Mouse (Mus musculus) hindbrain, embryonic 13.5 days (tissue): ENCODE measurements at regions not wholly inside any gene's neighbourhood (a gene's known extent, or its start where the extent isn't known, plus 50 kb on each side); places are given as distances from the start of the nearest gene placed in this dataset.

Experiments
- ATAC-seq: fragments of 200-750 bp; cut with Nextera tagmentation; 2 replicates; pipeline ENCODE4 v1.8.0; 2017; ENCODE audit warnings: moderate TSS enrichment; ENCODE audit not compliant: low FRiP score
- H3K27ac ChIP-seq: fragments of 300-500 bp; sonication (generic); 2 replicates; pipeline ENCODE4 v1.5.1; 2015; ENCODE audit warnings: inconsistent platforms, mild to moderate bottlenecking, moderate library complexity
- H3K27me3 ChIP-seq: fragments of 300-500 bp; sonication (generic); 2 replicates; pipeline ENCODE4 v1.6.1; 2015; ENCODE audit warnings: mild to moderate bottlenecking, inconsistent platforms
- H3K36me3 ChIP-seq: fragments of 300-500 bp; sonication (generic); 2 replicates; pipeline ENCODE4 v1.6.1; 2015; ENCODE audit warnings: mild to moderate bottlenecking, inconsistent platforms
- H3K4me1 ChIP-seq: fragments of 300-500 bp; sonication (generic); replicated peaks from 2 replicates; pipeline ENCODE4 v1.6.1; 2015; ENCODE audit warnings: inconsistent platforms
- H3K4me2 ChIP-seq: fragments of 300-500 bp; sonication (generic); 2 replicates; pipeline ENCODE4 v1.6.1; 2015; ENCODE audit warnings: inconsistent platforms, mild to moderate bottlenecking, moderate library complexity
- H3K4me3 ChIP-seq: fragments of 300-500 bp; sonication (generic); 2 replicates; pipeline ENCODE4 v1.5.1; 2015; ENCODE audit warnings: mild to moderate bottlenecking, inconsistent platforms
- H3K9ac ChIP-seq: fragments of 300-500 bp; sonication (generic); 2 replicates; pipeline ENCODE4 v1.6.1; 2015; ENCODE audit warnings: mild to moderate bottlenecking, inconsistent platforms
- H3K9me3 ChIP-seq: fragments of 300-500 bp; sonication (generic); 2 replicates; pipeline ENCODE4 v1.6.1; 2016; ENCODE audit warnings: inconsistent platforms
- WGBS: fragments of 180-500 bp; shearing (Covaris S2); methylation state at CpG from one replicate; pipeline ENCODE4 v1.1.7; 2015; 5-methylcytosine and 5-hydroxymethylcytosine counted together

DNA sequence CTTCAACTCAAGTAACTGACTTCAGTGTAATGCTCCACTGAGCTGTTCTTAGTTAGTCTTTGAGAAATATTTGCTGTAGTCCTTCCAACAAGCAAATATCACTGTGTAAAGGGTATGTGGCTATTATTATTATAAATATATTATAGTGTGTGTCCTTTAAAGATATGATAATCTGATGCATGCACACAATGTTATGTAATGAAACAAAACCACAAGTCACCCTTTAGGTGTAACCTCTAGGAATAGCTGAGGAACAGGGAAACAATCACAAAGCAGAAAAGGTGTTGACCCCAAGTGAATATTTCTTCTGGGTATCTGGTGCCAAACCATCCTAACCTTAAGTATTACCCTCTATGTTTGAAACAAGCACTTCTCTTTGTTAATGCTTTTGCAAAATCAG is 603.6 kb upstream of the Arid1b start:
- Histone ChIP-seq H3K36me3 (no peaks in the 10 kb centered on the region), H3K9ac (no peak overlapping the region), H3K27me3 (no peaks in the 10 kb centered on the region), H3K4me2 (no peak overlapping the region), H3K4me3 (no peak overlapping the region), H3K4me1 (no peaks in the 10 kb centered on the region), H3K9me3 (no peaks in the 10 kb centered on the region), H3K27ac (no peak overlapping the region)
- ATAC-seq = no peak

DNA sequence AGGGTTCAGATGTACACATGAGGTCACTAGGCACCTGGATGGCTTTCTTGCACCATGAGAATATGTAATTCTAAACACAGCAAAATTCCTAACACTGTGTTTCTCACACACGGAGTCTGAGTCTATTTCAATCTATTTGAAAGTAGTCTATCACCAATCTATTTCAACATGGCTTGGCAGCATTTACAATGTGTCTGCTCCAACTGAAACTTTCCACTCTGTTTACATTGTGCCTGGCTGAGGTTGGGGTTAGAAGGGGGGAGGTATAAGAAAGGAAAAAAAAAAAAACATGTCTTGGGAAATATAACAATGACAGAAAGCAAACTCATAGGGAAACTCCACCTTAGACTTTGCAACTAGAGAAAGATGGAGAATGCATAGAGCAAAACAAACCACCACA is 602.9 kb upstream of the Arid1b start:
- H3K9ac ChIP-seq = no peak overlapping the region
- no peaks in the 10 kb centered on the region for H3K36me3 ChIP-seq
- no peaks in the 10 kb centered on the region for H3K27me3 ChIP-seq
- H3K9me3 ChIP-seq = no peaks in the 10 kb centered on the region
- H3K4me1 ChIP-seq = no peaks in the 10 kb centered on the region
- ATAC-seq = no peak
- no peak overlapping the region for H3K27ac ChIP-seq
- no peak overlapping the region for H3K4me3 ChIP-seq
- WGBS = 78% methylated on average over 1 of the region's 1 CpGs
- no peak overlapping the region for H3K4me2 ChIP-seq

DNA sequence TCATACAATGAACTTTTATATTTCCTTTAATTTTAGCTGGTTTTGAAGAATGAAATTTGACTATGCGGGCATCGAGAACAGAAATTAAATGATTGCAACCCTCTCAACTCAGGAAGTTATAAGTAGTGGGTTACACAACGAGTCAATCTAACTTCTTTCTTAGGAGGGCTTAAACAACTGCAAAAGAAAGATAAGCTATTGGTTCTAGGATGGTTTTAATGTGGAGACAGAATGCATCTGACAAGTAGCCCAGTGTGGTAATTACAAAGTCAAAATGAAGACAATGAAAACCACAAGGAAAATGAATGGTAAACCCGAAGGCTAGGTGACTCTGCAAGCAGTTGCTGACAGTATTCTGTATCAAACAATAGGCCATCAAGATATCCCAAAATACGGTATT is 598.0 kb upstream of the Arid1b start:
- H3K27me3 ChIP-seq = no peaks in the 10 kb centered on the region
- H3K9me3 ChIP-seq = peaks cover 15% of the 10 kb centered on the region; the same call in 1 of the 2 replicates
- H3K4me1 ChIP-seq = no peaks in the 10 kb centered on the region
- no peak overlapping the region for H3K4me2 ChIP-seq
- no peak overlapping the region for H3K4me3 ChIP-seq
- WGBS = 88% methylated on average over 5 of the region's 5 CpGs
- no peaks in the 10 kb centered on the region for H3K36me3 ChIP-seq
- no peak overlapping the region for H3K27ac ChIP-seq
- no peak overlapping the region for H3K9ac ChIP-seq
- ATAC-seq = no peak

DNA sequence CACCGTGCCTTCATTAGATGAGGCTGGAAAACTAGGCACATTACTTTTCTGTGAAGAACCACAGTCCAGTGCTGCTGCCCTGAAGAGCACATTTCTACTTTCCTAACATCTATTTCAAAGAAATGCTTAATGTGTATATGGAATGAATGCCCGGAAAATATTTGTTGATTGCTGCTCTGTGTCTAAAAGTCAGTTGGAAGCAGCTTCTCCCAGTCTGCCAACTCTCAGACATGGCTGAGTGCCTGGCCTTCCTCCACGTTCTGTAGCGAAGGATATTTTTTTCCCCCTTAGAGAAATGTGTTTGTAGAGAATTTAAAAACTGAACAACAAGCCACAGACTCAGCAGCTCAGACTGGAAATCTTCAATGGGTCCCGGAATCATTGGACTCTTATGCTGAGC is 576.4 kb upstream of the Arid1b start:
- Histone ChIP-seq H3K9ac (no peak overlapping the region), H3K4me2 (no peak overlapping the region), H3K9me3 (no peaks in the 10 kb centered on the region), H3K4me1 (no peaks in the 10 kb centered on the region), H3K27ac (no peak overlapping the region), H3K27me3 (no peaks in the 10 kb centered on the region), H3K4me3 (no peak overlapping the region), H3K36me3 (no peaks in the 10 kb centered on the region)
- WGBS = 88% methylated on average over 5 of the region's 5 CpGs
- no peak for ATAC-seq

DNA sequence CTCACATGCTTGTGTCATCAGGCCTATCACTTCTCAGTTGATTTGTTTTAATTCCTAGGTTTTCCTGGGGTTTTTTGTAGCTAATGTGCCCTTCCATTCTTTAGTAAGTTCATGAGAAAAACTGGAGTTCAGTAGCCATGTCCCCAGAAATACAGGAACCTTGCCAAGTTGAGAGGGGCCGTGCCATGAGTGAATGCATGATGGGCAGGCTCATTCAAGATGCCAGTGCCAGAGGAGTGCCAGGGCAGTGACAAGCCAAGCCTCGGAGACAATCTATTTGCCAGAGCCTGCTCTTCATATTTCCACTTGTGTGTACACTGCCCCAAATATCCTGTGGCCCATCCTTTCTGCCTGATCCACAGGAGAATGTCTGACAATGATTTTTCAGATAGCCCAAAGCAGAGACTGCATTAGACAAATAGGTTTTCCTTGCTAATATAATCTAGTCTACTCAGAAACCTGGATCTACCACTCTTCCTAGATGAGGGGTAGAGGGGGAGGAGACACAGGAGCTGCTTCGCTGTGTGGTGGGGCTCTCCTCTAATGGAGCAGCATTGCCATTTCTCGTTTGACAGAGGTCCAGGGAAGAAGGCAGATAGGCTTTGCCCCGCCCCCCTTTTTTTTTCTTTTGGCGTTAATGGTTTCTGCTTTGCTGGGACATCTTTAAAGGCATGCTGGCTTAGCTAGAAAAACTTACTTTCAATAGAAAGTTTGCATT is 569.5 kb upstream of the Arid1b start:
- Histone ChIP-seq H3K9me3 (no peaks in the 10 kb centered on the region), H3K27ac (no peak overlapping the region), H3K4me2 (no peak overlapping the region), H3K36me3 (no peaks in the 10 kb centered on the region), H3K27me3 (no peaks in the 10 kb centered on the region), H3K4me1 (no peaks in the 10 kb centered on the region), H3K9ac (no peak overlapping the region), H3K4me3 (no peak overlapping the region)
- 57% methylated on average over 6 of the region's 6 CpGs for WGBS
- ATAC-seq = no peak

DNA sequence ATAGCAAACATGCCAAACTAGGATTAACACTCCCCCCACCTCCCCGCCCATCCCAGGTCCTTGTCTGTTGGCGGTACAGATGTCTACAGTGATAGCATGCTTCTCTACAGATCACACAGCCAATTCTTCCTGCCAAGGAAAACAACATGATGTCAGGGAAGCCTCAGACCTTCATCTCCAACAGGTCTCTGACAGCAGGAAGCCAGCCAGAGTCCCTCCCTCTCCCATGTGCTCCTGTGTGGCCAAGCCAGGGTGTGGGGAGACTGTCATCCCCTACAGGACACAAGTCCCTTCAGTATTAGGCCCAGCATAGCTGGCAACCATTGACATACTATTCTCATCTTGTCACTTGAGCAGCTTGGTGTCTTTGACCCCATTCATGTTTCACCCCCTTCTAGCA is 568.8 kb upstream of the Arid1b start:
- no peaks in the 10 kb centered on the region for H3K4me1 ChIP-seq
- H3K27ac ChIP-seq = no peak overlapping the region
- no peaks in the 10 kb centered on the region for H3K27me3 ChIP-seq
- no peak overlapping the region for H3K4me2 ChIP-seq
- H3K9me3 ChIP-seq = no peaks in the 10 kb centered on the region
- ATAC-seq = no peak
- H3K36me3 ChIP-seq = no peaks in the 10 kb centered on the region
- no peak overlapping the region for H3K9ac ChIP-seq
- 93% methylated on average over 2 of the region's 2 CpGs for WGBS
- no peak overlapping the region for H3K4me3 ChIP-seq

DNA sequence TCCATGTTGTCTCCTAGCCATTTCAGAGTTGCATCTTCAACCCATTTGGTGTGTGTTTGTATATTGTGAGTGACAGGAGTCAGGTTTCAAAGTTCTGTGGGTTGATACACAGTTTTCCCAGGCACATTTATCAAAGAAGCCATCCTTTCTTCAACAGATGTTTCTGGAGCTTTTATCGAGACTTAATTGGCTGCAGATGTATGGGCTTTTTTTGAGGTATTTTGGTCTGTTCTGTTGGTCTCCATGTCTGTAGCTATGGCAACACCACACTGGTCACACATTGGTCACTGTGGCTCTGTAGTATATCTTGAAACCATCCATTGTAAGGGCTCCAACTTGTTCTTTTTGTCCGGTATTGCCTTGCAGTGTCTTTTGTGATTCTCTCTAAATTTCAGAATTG is 565.1 kb upstream of the Arid1b start:
- ATAC-seq = no peak
- 79% methylated on average over 2 of the region's 2 CpGs for whole genome bisulfite sequencing

DNA sequence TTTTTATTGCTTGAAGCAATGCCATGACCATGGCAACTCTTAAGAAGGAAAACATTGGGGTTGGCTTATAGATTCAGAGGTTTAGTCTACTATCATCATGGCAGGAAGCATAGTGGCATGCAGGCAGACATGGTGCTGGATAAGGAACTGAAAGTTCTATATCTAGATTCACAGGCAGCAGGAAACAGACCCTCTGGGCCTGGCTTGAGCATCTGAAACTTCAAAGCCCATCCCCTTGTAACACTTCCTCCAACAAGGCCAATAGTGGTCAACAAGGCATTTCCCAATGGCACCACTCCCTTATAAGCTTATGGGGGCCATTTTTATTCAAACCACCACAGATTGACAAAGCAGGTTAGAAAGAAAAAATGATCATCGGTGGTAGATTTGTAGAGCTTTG is 548.5 kb upstream of the Arid1b start:
- Histone ChIP-seq H3K27ac (no peak overlapping the region), H3K27me3 (no peaks in the 10 kb centered on the region), H3K4me3 (no peak overlapping the region), H3K9ac (no peak overlapping the region), H3K4me2 (no peak overlapping the region), H3K9me3 (no peaks in the 10 kb centered on the region), H3K36me3 (no peaks in the 10 kb centered on the region), H3K4me1 (no peaks in the 10 kb centered on the region)
- WGBS = 89% methylated on average over 1 of the region's 1 CpGs
- no peak for ATAC-seq

More for the DNA sequence above, 565.1 kb upstream of the Arid1b start:
- no peaks in the 10 kb centered on the region for H3K9me3 ChIP-seq
- no peak overlapping the region for H3K4me2 ChIP-seq
- H3K4me3 ChIP-seq = no peak overlapping the region
- no peak overlapping the region for H3K27ac ChIP-seq
- no peaks in the 10 kb centered on the region for H3K4me1 ChIP-seq
- no peak overlapping the region for H3K9ac ChIP-seq
- no peaks in the 10 kb centered on the region for H3K27me3 ChIP-seq
- H3K36me3 ChIP-seq = no peaks in the 10 kb centered on the region

DNA sequence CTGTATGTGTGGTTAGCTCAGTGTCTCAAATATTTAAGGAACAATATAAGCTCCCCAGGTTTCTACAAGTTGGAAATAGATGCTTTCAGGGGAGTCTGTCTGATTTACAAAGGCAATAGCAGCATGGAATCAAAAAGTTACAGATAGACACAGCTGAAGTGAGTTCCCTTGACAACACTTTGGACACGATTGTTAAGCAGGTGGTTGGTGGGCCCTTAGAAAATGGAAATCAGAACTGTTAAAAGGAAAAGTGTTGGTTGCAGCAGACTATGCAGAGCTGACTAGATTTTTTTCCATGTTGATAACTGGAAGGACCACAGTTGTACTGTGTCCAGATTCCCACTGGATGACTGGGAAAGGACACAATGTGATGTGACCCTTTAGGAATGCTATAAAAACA is 536.6 kb upstream of the Arid1b start:
- 68% methylated on average over 1 of the region's 1 CpGs for WGBS
- Histone ChIP-seq H3K9ac (no peak overlapping the region), H3K36me3 (no peaks in the 10 kb centered on the region), H3K4me1 (no peaks in the 10 kb centered on the region), H3K27me3 (no peaks in the 10 kb centered on the region), H3K4me3 (no peak overlapping the region), H3K27ac (no peak overlapping the region), H3K4me2 (no peak overlapping the region), H3K9me3 (no peaks in the 10 kb centered on the region)
- ATAC-seq = no peak

DNA sequence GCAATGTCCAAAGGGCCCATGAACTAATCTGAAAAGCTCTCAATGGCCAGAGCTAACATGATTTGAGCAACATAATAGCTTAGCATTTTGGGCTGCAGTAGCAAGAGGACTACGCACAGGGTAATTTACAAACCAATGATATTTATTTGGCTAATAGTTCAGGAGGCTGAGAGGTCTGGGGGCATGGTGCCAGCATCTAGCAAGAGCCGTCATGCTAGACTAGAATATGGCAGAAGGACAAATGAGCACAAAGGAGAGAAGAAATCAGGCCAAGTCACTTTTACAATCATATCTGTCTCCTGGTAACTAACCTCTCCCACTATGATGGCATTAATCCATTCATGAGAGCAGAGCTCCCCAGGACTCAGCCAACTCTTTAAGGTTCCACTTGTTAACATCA is 532.6 kb upstream of the Arid1b start:
- Histone ChIP-seq H3K4me3 (no peak overlapping the region), H3K4me1 (no peaks in the 10 kb centered on the region), H3K9me3 (no peaks in the 10 kb centered on the region), H3K27ac (no peak overlapping the region), H3K9ac (no peak overlapping the region), H3K27me3 (no peaks in the 10 kb centered on the region), H3K36me3 (no peaks in the 10 kb centered on the region), H3K4me2 (no peak overlapping the region)
- no peak for ATAC-seq
- WGBS = 75% methylated on average over 2 of the region's 2 CpGs

DNA sequence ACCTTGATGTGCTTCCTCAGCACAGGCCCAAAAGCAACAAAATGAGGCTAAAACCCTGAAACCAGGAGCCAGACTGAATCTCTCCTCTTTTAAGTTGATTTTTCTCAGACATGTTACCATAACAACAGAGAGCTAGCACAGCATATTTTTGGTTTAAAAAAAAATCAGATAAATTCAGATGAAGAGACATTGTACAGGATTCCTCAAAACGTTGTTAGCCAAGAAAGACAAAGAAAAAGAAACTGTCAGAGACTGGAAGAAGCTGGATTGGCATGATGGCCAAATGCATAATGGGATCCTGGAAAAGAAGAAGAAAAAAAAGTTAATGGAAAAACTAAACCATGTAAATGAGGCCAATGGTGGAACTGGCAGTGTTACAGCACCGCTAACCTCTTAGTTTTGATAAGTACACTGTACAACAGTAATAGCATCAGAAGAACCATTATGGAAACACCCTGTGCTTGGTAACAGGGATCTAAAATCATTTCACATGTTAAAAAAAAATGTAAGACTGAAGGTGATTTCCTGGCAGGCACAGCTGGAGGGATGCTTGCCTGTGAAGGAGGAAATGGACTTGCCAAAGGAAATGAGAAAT is 529.7 kb upstream of the Arid1b start:
- Histone ChIP-seq H3K4me1 (no peaks in the 10 kb centered on the region), H3K9me3 (no peaks in the 10 kb centered on the region), H3K4me2 (no peak overlapping the region), H3K4me3 (no peak overlapping the region), H3K9ac (no peak overlapping the region), H3K36me3 (no peaks in the 10 kb centered on the region), H3K27me3 (no peaks in the 10 kb centered on the region), H3K27ac (no peak overlapping the region)
- 66% methylated on average over 2 of the region's 2 CpGs for WGBS
- no peak for ATAC-seq

DNA sequence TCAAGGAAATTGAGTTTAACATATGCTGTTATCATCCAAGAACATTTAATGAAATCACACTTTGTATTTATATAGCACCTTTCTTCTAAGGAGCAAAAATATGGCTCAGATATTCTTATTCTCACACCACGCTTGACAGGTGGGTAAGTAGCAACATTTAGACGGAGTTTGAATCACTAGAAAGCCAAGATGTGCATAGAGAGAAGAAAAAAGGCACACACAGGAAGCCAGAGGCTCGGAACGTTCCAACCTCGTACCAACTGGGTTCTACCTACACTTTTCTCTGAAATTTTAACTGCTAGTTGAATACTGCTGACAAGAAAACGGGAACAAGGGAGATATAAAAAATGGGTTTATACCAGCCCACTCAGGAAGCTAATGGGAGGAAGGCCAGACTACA is 528.4 kb upstream of the Arid1b start:
- Histone ChIP-seq H3K4me2 (no peak overlapping the region), H3K9me3 (no peaks in the 10 kb centered on the region), H3K27me3 (no peaks in the 10 kb centered on the region), H3K4me1 (no peaks in the 10 kb centered on the region), H3K36me3 (no peaks in the 10 kb centered on the region), H3K4me3 (no peak overlapping the region), H3K27ac (no peak overlapping the region), H3K9ac (no peak overlapping the region)
- 93% methylated on average over 6 of the region's 6 CpGs for WGBS
- no peak for ATAC-seq

DNA sequence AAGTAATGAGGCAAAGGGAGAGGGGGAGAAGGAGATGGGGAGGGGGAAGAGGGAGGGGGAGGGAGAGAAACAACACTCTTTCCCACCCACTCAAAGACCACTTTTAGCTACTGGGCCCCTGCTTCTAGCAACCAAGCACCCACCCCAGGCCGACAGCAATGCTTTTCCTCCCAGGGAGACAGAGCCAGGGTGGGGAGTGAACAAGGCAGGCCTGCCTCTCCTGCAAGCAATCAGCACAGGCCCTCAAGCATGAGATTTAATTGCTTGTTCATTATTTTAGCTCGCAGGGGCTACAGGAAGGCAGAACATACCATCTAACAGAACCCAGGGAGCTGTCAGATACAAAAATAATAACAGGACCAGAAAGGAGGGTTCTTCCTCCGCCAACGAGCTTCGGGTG is 521.7 kb upstream of the Arid1b start:
- H3K4me3 ChIP-seq = no peak overlapping the region
- H3K9ac ChIP-seq = no peak overlapping the region
- no peaks in the 10 kb centered on the region for H3K36me3 ChIP-seq
- no peaks in the 10 kb centered on the region for H3K27me3 ChIP-seq
- ATAC-seq = no peak
- no peak overlapping the region for H3K4me2 ChIP-seq
- H3K4me1 ChIP-seq = no peaks in the 10 kb centered on the region; the same call in 1 of the 2 replicates
- no peaks in the 10 kb centered on the region for H3K9me3 ChIP-seq
- H3K27ac ChIP-seq = peak overlapping the region; percentile 35; the same call in 1 of the 2 replicates
- WGBS = 56% methylated on average over 5 of the region's 5 CpGs
